Mouse (Mus musculus) myocyte (in vitro differentiated cells): ENCODE results near the gene Gsg1.

Experiments used
- MYOG ChIP-seq, 3 experiments: IDR thresholded peaks; one replicate each; pipeline ENCODE4 v1.6.1; 2011; ENCODE audit warnings: control low read depth in 2 of 3, low read depth in 2 of 3, mild to moderate bottlenecking in 2 of 3; ENCODE audit not compliant: insufficient read length in 2 of 3, control insufficient read depth in 1 of 3, insufficient read depth in 1 of 3
- POLR2A ChIP-seq: IDR thresholded peaks from one replicate; pipeline ENCODE4 v1.6.1; 2011; ENCODE audit warnings: low read depth, mild to moderate bottlenecking, control low read depth, moderate library complexity; ENCODE audit not compliant: insufficient read length
- POLR2AphosphoS2 ChIP-seq: IDR thresholded peaks from one replicate; pipeline ENCODE4 v1.6.1; 2011; ENCODE audit warnings: low read depth, control low read depth; ENCODE audit not compliant: insufficient read length
- REST ChIP-seq: IDR thresholded peaks from one replicate; pipeline ENCODE4 v1.6.1; 2011; ENCODE audit warnings: mild to moderate bottlenecking, control low read depth, moderate library complexity; ENCODE audit not compliant: insufficient read depth, insufficient read length
- TCF12 ChIP-seq: IDR thresholded peaks from one replicate; pipeline ENCODE4 v1.6.1; 2011; ENCODE audit warnings: mild to moderate bottlenecking, control low read depth; ENCODE audit not compliant: poor library complexity, insufficient read depth, severe bottlenecking
- USF1 ChIP-seq: IDR thresholded peaks from one replicate; pipeline ENCODE4 v1.6.1; 2011; ENCODE audit warnings: low read depth, mild to moderate bottlenecking, control low read depth, moderate library complexity

DNA sequence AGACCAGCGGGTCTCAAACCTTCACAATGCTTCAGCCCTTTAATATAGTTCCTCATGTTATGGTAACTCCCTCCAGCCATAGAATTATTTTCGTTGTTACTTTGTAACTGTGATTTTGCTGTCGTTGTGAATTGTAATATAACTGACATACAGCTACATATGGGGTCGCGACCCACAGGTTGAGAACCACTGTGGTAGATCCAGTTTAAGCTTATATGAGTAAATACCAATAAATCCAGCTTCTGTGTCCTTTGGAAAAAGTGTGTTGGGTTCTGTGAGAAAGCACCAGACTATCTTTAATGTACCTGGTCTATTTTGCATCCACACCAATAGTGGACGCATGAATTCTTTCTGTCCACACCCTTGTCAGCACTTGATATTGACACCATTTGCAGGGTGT is 24.2 kb upstream of the Gsg1 start:
- TF ChIP-seq USF1 (no peak), POLR2A (no peak), REST (no peak), TCF12 (no peak), MYOG (IDR thresholded peaks at IDR 0.05; ENCODE audit: control insufficient read depth in 1 of 3, insufficient read depth in 1 of 3, insufficient read length in 2 of 3, low read depth in 2 of 3) (no peak), POLR2AphosphoS2 (no peak)
